Mouse (Mus musculus) testis, adult 2 months (tissue): Measurements from ENCODE around the gene Dtx4.

Experiments used
- CTCF ChIP-seq: fragments of 200-500 bp; IDR thresholded peaks from 2 replicates; pipeline ENCODE4 v1.5.1; 2012; ENCODE audit warnings: low read depth, mild to moderate bottlenecking, inconsistent platforms, low read length, moderate library complexity; ENCODE audit not compliant: control insufficient read depth, insufficient read depth, insufficient replicate concordance
- POLR2A ChIP-seq: fragments of 200-500 bp; IDR thresholded peaks from 2 replicates; pipeline ENCODE4 v1.6.1; 2012; ENCODE audit warnings: low read depth, mild to moderate bottlenecking, inconsistent platforms, low read length, moderate library complexity; ENCODE audit not compliant: control insufficient read depth

GRCm38 (mm10) chr19:12442560-12442959, 58.7 kb downstream of the Dtx4 start:
- TF ChIP-seq CTCF (no peak), POLR2A (no peak)
